Mouse (Mus musculus): ENCODE measurements around the gene Pik3r5. TPM values are rescaled to one million over a fixed set of nuclear protein-coding genes. Genes with fewer than 3 reads are reported as not detected.

Pik3r5 gene
- polyA plus RNA-seq, 1 experiment from 2014 or later: 0.14 TPM

GRCm38 (mm10) chr11:68502408-68502807 is 70.5 kb downstream of the Pik3r5 start:
- WGBS: 73% methylated on average over 2 of the region's 2 CpGs
- Histone ChIP-seq H3K4me1 (replicated peaks) (peaks cover 12% of the 10 kb centered on the region), H3K4me2 (no peak overlapping the region), H3K27ac (ENCODE audit: poor library complexity, severe bottlenecking) (no peak overlapping the region), H3K4me3 (no peak overlapping the region), H3K9me3 (replicated peaks) (no peaks in the 10 kb centered on the region), H3K36me3 (no peaks in the 10 kb centered on the region), H3K27me3 (replicated peaks) (peaks cover 13% of the 10 kb centered on the region), H3K9ac (no peak overlapping the region)
- no peak for ATAC-seq (ENCODE audit: insufficient number of reproducible peaks, low FRiP score)

GRCm38 (mm10) chr11:68502902-68503629 is 71.1 kb downstream of the Pik3r5 start, which contains the start of gene Pik3r6:
Gene Pik3r6, plus strand, starts transcription at chr11:68503019.
- Histone ChIP-seq H3K27ac (ENCODE audit: poor library complexity, severe bottlenecking) (no peak within 1 kb of the TSS), H3K36me3 (no peaks in the 10 kb centered on the region), H3K27me3 (replicated peaks) (peaks cover 13% of the 10 kb centered on the region), H3K9ac (no peak within 1 kb of the TSS), H3K4me1 (replicated peaks) (peaks cover 12% of the 10 kb centered on the region), H3K9me3 (replicated peaks) (no peaks in the 10 kb centered on the region), H3K4me2 (peak within 1 kb of the TSS; percentile 29), H3K4me3 (no peak within 1 kb of the TSS; the same call in 1 of the 2 replicates)
- no peak for ATAC-seq (ENCODE audit: insufficient number of reproducible peaks, low FRiP score)
- 75% methylated on average over 8 of the region's 8 CpGs for WGBS

- no peak overlapping the region for H3K27ac ChIP-seq (ENCODE audit: poor library complexity, severe bottlenecking)
- peaks cover 12% of the 10 kb centered on the region for H3K4me1 ChIP-seq (replicated peaks)
- H3K4me3 ChIP-seq: no peak overlapping the region
- ATAC-seq (ENCODE audit: insufficient number of reproducible peaks, low FRiP score): no peak
- no peak overlapping the region for H3K4me2 ChIP-seq
- no peaks in the 10 kb centered on the region for H3K36me3 ChIP-seq
- peaks cover 8% of the 10 kb centered on the region for H3K27me3 ChIP-seq (replicated peaks)
- no peak overlapping the region for H3K9ac ChIP-seq
- no peaks in the 10 kb centered on the region for H3K9me3 ChIP-seq (replicated peaks)
- whole genome bisulfite sequencing: 78% methylated on average over 11 of the region's 11 CpGs
Observed at GRCm38 (mm10) chr11:68504913-68505312, 73.0 kb downstream of the Pik3r5 start.

GRCm38 (mm10) chr11:68507246-68507645 is 75.3 kb downstream of the Pik3r5 start:
- Histone ChIP-seq H3K4me3 (no peak overlapping the region), H3K9ac (no peak overlapping the region), H3K36me3 (no peaks in the 10 kb centered on the region), H3K27ac (ENCODE audit: poor library complexity, severe bottlenecking) (no peak overlapping the region), H3K27me3 (replicated peaks) (peaks cover 2% of the 10 kb centered on the region), H3K9me3 (replicated peaks) (no peaks in the 10 kb centered on the region), H3K4me1 (replicated peaks) (no peaks in the 10 kb centered on the region), H3K4me2 (no peak overlapping the region)
- WGBS: 65% methylated on average over 7 of the region's 7 CpGs
- ATAC-seq (ENCODE audit: insufficient number of reproducible peaks, low FRiP score): no peak

- Histone ChIP-seq H3K4me2 (no peak overlapping the region), H3K4me1 (replicated peaks) (no peaks in the 10 kb centered on the region), H3K9ac (no peak overlapping the region), H3K9me3 (replicated peaks) (no peaks in the 10 kb centered on the region), H3K27me3 (replicated peaks) (peaks cover 2% of the 10 kb centered on the region; the same call in 1 of the 2 replicates), H3K27ac (ENCODE audit: poor library complexity, severe bottlenecking) (no peak overlapping the region), H3K4me3 (no peak overlapping the region), H3K36me3 (no peaks in the 10 kb centered on the region)
- WGBS: 63% methylated on average over 5 of the region's 5 CpGs
- ATAC-seq (ENCODE audit: insufficient number of reproducible peaks, low FRiP score): no peak
Observed at GRCm38 (mm10) chr11:68508619-68509018, 76.7 kb downstream of the Pik3r5 start.

- no peaks in the 10 kb centered on the region for H3K36me3 ChIP-seq
- no peak overlapping the region for H3K9ac ChIP-seq
- peaks cover 2% of the 10 kb centered on the region; the same call in 1 of the 2 replicates for H3K27me3 ChIP-seq (replicated peaks)
- no peaks in the 10 kb centered on the region for H3K9me3 ChIP-seq (replicated peaks)
- H3K4me1 ChIP-seq (replicated peaks): no peaks in the 10 kb centered on the region
- 58% methylated on average over 2 of the region's 2 CpGs for WGBS
- no peak overlapping the region for H3K27ac ChIP-seq (ENCODE audit: poor library complexity, severe bottlenecking)
- ATAC-seq (ENCODE audit: insufficient number of reproducible peaks, low FRiP score): no peak
- no peak overlapping the region for H3K4me3 ChIP-seq
- no peak overlapping the region for H3K4me2 ChIP-seq
Observed at GRCm38 (mm10) chr11:68509194-68509593, 77.3 kb downstream of the Pik3r5 start.

GRCm38 (mm10) chr11:68513969-68514368 is 82.0 kb downstream of the Pik3r5 start:
- H3K4me2 ChIP-seq: no peak overlapping the region
- no peaks in the 10 kb centered on the region for H3K27me3 ChIP-seq (replicated peaks)
- H3K27ac ChIP-seq (ENCODE audit: poor library complexity, severe bottlenecking): no peak overlapping the region
- no peak overlapping the region for H3K4me3 ChIP-seq
- H3K9me3 ChIP-seq (replicated peaks): peaks cover under 1% of the 10 kb centered on the region; the same call in 1 of the 2 replicates
- 49% methylated on average over 3 of the region's 3 CpGs for WGBS
- ATAC-seq (ENCODE audit: insufficient number of reproducible peaks, low FRiP score): no peak
- no peaks in the 10 kb centered on the region for H3K36me3 ChIP-seq
- no peaks in the 10 kb centered on the region for H3K4me1 ChIP-seq (replicated peaks)
- no peak overlapping the region for H3K9ac ChIP-seq

- Histone ChIP-seq H3K36me3 (0 out of 2 replicates have a peak, but pooled peaks cover 2% of the 10 kb centered on the region), H3K4me3 (no peak overlapping the region), H3K27me3 (replicated peaks) (no peaks in the 10 kb centered on the region), H3K9me3 (replicated peaks) (peaks cover 12% of the 10 kb centered on the region), H3K27ac (ENCODE audit: poor library complexity, severe bottlenecking) (no peak overlapping the region), H3K4me2 (no peak overlapping the region), H3K9ac (no peak overlapping the region), H3K4me1 (replicated peaks) (no peaks in the 10 kb centered on the region)
- ATAC-seq (ENCODE audit: insufficient number of reproducible peaks, low FRiP score): no peak
- WGBS: 82% methylated on average over 4 of the region's 4 CpGs
Observed at GRCm38 (mm10) chr11:68519362-68519761, 87.4 kb downstream of the Pik3r5 start.

GRCm38 (mm10) chr11:68519815-68520214 is 87.9 kb downstream of the Pik3r5 start:
- WGBS: 87% methylated on average over 5 of the region's 5 CpGs

GRCm38 (mm10) chr11:68520439-68520838 is 88.5 kb downstream of the Pik3r5 start:
- no peak overlapping the region for H3K27ac ChIP-seq (ENCODE audit: poor library complexity, severe bottlenecking)
- no peak overlapping the region for H3K4me3 ChIP-seq
- no peak for ATAC-seq (ENCODE audit: insufficient number of reproducible peaks, low FRiP score)
- H3K9me3 ChIP-seq (replicated peaks): peaks cover 12% of the 10 kb centered on the region
- H3K4me2 ChIP-seq: no peak overlapping the region
- H3K9ac ChIP-seq: no peak overlapping the region
- H3K27me3 ChIP-seq (replicated peaks): no peaks in the 10 kb centered on the region
- no peaks in the 10 kb centered on the region for H3K4me1 ChIP-seq (replicated peaks)
- 0 out of 2 replicates have a peak, but pooled peaks cover 2% of the 10 kb centered on the region for H3K36me3 ChIP-seq
- 65% methylated on average over 2 of the region's 2 CpGs for WGBS

More at GRCm38 (mm10) chr11:68519815-68520214, 87.9 kb downstream of the Pik3r5 start:
- Histone ChIP-seq H3K27ac (ENCODE audit: poor library complexity, severe bottlenecking) (no peak overlapping the region), H3K36me3 (0 out of 2 replicates have a peak, but pooled peaks cover 2% of the 10 kb centered on the region), H3K4me1 (replicated peaks) (no peaks in the 10 kb centered on the region), H3K4me2 (no peak overlapping the region), H3K27me3 (replicated peaks) (no peaks in the 10 kb centered on the region), H3K4me3 (no peak overlapping the region), H3K9ac (no peak overlapping the region), H3K9me3 (replicated peaks) (peaks cover 12% of the 10 kb centered on the region)
- ATAC-seq (ENCODE audit: insufficient number of reproducible peaks, low FRiP score): no peak

- ATAC-seq (ENCODE audit: insufficient number of reproducible peaks, low FRiP score): no peak
- H3K27me3 ChIP-seq (replicated peaks): no peaks in the 10 kb centered on the region
- WGBS: 78% methylated on average over 5 of the region's 5 CpGs
Observed at GRCm38 (mm10) chr11:68521352-68521751, 89.4 kb downstream of the Pik3r5 start.

More at GRCm38 (mm10) chr11:68521352-68521751, 89.4 kb downstream of the Pik3r5 start:
- H3K36me3 ChIP-seq: 0 out of 2 replicates have a peak, but pooled peaks cover 2% of the 10 kb centered on the region
- no peak overlapping the region for H3K4me3 ChIP-seq
- no peak overlapping the region for H3K27ac ChIP-seq (ENCODE audit: poor library complexity, severe bottlenecking)
- no peaks in the 10 kb centered on the region for H3K4me1 ChIP-seq (replicated peaks)
- H3K4me2 ChIP-seq: no peak overlapping the region
- peaks cover 12% of the 10 kb centered on the region for H3K9me3 ChIP-seq (replicated peaks)
- H3K9ac ChIP-seq: no peak overlapping the region
